Mouse (Mus musculus) right cerebral cortex, postnatal 14 days (tissue): ENCODE results near the gene Utrn.

Experiments used
- DNase-seq: peaks from one replicate; pipeline ENCODE4 v3.0.0; 2022

Gene Utrn

GRCm38 (mm10) chr10:12377727-12378126, 491.4 kb downstream of the Utrn start:
- no peak for DNase-seq

GRCm38 (mm10) chr10:12376015-12376414, 493.1 kb downstream of the Utrn start:
- DNase-seq, result no peak

- no peak for DNase-seq
These were observed 494.4 kb downstream of the Utrn start for GRCm38 (mm10) chr10:12374741-12375140.

- DNase-seq, result no peak
These were observed 514.6 kb downstream of the Utrn start for GRCm38 (mm10) chr10:12354556-12354955.

GRCm38 (mm10) chr10:12354106-12354505, 515.1 kb downstream of the Utrn start:
- DNase-seq, result no peak

- DNase-seq, result no peak
These were observed 529.2 kb downstream of the Utrn start for GRCm38 (mm10) chr10:12339704-12340558.

- no peak for DNase-seq
These were observed 530.0 kb downstream of the Utrn start for GRCm38 (mm10) chr10:12339005-12339703.
